Mouse (Mus musculus) thymus, postnatal 0 days (tissue): ENCODE measurements around the gene Gne. TPM values are rescaled to one million over a fixed set of nuclear protein-coding genes. Genes with fewer than 3 reads are reported as not detected.
"Not testable (repeated sequence)": the region's sequence is repeated elsewhere in the genome, so short reads cannot be mapped to it uniquely, and the experiment has no call there.

Experiments used
- DNase-seq: peaks from one replicate; pipeline ENCODE4 v3.0.0-alpha.2; 2015; ENCODE audit warnings: low spot score
- polyA plus RNA-seq: library from polyadenylated mRNA; unstranded; fragments of >200 nt; fragmentation: Nextera tagmentation; extraction: Ambion mirVana; gene quantifications from 2 replicates; pipeline ENCODE4 v1.2.1, GENCODE M21; 2015

Gne gene
- polyA plus RNA-seq, 1 experiment from 2014 or later: 33.8 TPM

DNA sequence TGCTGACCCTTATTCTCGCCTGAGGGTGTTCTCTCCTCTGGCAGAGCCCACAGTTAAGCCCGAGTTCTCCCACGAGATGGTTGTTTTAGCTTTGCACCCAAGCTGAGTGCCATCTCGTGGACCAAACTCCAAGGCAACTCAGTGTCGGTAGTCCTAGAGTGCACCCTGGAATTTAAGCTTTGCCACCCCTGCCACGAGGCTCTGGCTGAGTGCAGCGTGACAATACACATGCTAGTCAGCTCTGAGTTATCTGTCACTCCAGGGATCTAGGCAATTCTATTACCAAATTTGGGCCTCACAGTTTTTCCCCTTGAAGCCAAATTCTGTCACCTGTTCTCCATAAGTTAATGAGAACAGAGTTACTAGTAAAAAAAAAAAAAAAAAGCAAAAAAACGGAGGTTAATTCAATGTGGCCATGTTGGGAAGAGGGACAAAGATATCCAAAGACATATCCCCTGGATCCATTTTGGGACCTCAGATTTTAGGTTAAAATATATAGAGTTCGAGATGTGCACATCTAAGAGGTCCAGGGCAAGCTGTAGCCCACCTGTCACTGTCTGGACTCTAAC is 11.0 kb downstream of the Gne start:
- no peak for DNase-seq

DNA sequence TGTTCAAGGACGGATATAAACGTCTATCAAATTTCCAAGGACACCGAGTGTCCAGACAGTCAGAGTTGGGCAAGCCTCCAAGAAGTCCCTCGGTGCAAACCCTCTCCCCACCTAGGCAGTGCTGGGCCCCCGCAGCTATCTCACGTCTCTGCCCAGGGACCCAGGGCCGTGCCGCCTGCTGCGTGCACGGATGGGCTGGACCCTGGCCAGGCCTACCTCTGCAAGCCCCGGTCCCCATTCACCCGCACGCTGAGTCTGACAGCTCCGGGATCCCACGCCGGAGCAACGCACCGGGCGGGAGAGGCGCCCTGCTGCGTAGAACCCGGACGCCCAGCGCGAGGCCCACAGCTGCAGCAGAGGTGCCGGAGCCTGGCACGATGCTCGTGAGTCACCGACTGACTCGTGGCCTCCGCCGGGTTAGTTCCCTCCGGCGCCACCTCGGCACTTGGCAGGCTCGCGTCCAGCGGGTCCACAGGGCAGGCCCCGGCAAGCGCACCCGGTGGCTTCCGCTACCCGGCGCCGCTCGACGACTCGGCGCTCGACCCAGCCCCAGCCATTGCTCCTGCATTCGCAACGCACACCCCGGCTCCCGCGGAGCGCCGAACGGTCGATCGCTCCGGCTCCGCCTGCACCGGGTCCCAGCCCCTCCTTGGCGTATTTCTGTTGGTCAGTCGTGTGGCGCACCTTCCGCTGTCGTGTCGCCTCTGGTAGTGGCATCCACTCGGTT is 11.7 kb downstream of the Gne start:
- peak; percentile 89 for DNase-seq

DNA sequence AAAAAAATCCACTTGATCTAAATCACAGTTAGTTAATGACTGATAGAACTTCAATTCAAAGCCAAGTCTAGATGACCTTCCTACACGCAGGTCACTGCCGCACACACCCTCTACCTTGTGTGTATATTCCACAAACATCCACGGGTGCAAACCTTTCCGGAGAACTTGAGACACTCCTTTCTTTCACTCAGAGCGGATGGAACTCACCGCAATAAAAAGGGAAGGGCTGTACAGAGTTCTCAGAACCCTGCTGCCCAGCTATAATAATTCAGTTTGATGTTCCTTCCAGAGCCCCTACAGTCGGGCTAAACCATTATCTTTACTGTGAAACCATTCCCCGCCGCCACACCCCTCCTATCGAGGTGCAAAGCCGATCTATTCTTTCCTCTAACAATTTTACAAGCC is 12.2 kb downstream of the Gne start:
- DNase-seq: peak; percentile 16

GRCm38 (mm10) chr4:44070641-44071040 is 13.3 kb downstream of the Gne start:
- no peak for DNase-seq

- no peak for DNase-seq
Observed at GRCm38 (mm10) chr4:44069411-44069810, 14.6 kb downstream of the Gne start.

DNA sequence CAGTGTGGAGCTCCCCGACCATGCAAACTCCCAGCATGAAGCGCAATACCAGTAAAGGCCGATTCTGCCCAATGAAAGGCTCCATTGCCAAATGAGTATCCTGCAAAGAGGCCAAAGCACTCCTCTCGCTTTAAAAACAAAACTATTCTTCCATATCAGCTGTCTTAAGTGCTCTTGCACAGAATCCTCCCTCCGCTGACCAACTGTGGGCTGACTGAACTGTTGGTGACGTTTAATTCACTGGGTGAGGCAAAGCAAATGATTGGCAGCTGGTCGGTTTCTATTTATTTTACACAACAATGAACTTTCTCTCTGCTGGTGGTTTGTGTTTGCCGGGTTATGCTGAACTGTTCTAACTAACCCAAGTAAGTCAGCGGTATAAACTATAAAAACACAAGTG is 15.2 kb downstream of the Gne start:
- DNase-seq: no peak

DNA sequence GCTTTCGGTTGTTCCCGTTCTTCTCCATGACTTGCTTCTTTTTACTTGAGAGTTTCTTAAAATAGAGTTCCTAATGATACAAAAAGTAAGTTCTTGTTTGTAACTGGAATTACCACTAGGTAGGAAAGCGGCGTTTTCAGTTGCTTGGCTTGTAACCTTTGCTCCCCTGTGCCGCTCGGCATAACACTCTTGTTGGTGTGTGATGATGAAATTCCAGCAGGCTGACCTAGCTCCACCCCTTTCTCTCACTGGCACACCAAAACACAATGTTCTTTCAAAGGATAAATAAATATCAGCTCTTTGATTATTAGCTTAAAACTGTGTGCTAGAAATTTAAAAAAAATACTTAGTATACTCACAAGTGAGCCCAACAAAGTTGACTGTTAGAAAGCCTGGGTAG is 17.1 kb downstream of the Gne start:
- no peak for DNase-seq

- peak; percentile 93 for DNase-seq
Observed at GRCm38 (mm10) chr4:44065355-44066025, 18.5 kb downstream of the Gne start.

DNA sequence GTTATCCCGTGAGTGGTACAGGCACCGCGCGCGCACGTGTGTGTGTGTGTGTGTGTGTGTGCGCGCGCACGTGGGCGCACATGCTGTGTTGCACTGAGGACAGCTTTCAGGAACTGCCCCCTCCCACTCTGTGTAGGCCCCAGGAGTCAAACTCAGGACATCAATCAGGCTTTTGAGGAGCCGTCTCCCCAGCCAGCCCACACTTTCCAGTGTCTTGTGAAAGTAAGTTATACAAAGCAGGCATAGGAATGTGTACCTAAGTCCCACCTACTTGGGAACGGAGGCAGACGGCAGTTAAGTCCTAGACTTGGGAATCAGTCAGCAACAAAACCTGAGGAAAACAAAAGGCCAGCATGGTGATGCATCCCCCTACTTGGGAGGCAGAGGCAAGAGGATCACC is 21.2 kb downstream of the Gne start:
- no peak for DNase-seq

DNA sequence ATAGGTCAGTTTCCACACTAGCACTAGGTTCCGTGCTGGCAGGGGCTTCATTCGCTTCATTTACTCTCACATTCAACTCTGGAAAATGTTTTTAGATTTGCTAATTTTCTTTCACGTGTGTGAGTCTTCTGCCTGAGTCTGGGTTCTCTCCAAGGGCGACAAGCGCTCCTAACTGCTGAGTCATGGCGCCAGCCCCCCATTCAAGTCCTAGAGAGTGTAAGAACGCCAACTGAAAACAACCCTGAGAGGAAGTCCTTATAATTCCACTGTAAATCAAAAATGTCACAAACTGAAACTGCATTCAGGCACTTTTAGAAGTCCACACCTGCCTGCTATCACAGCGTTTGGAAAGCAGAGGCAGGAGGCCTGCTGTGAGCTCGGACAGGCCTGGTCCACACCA is 21.9 kb downstream of the Gne start:
- DNase-seq: peak; percentile 25

GRCm38 (mm10) chr4:44059674-44060073 is 24.3 kb downstream of the Gne start:
- DNase-seq: peak; percentile 48

GRCm38 (mm10) chr4:44049812-44050211 is 34.2 kb downstream of the Gne start:
- no peak for DNase-seq

GRCm38 (mm10) chr4:44046066-44046465 is 37.9 kb downstream of the Gne start:
- no peak for DNase-seq

DNA sequence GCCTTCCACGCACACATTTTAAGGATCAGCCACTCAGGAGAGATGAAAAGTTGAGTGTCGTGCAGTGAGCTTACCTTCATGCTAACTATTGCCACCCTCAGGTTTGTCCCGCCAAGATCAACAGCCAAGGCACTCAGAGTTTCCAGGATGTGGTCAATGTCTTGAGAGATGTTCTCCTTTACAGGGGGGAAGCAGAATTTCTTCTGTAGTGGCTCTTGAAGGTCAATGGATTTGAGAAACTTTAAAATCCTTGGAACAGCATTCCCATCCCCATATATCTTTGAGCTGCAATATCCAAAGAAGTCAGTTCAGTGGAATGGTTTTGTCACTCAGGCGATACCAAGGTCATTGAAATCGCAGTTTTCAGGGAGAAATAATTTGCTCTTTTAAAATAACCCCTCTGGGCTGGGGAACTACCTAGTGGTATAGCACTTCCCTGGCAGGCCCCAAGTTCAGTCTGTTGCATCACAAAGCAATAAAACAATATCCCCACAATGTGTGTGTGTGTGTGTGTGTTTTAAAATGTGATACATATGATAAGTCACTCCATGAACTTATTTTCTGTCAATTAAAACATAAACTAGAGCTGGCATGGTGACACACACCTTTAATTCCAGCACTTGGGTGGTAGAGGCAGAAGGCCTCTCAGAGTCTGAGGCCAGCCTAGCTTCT is 39.2 kb downstream of the Gne start:
- peak; percentile 26 for DNase-seq

- DNase-seq: not testable (repeated sequence)
Observed at GRCm38 (mm10) chr4:44043182-44043581, 40.8 kb downstream of the Gne start.

GRCm38 (mm10) chr4:44042429-44042828 is 41.5 kb downstream of the Gne start:
- DNase-seq: no peak

DNA sequence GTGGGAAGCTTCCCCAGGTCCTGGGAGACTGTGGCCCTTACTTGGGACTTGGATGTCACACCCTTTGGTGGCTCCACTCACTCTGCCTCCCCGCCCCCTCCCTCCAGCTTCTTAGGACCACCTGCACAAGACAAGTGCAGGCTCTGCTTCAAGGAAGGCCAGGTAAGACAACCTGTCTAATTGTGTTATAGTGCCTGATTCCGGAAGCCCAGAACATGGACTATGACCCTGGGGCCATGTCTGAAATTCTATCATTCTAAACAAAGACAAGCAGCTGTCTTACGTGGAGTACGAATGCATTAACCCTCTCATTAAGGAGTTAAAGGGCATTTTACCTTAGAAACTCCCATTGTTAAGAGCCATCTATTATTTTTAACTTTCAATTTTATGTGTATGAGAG is 43.2 kb downstream of the Gne start:
- DNase-seq: no peak

- no peak for DNase-seq
Observed at GRCm38 (mm10) chr4:44036455-44036854, 47.5 kb downstream of the Gne start.

DNA sequence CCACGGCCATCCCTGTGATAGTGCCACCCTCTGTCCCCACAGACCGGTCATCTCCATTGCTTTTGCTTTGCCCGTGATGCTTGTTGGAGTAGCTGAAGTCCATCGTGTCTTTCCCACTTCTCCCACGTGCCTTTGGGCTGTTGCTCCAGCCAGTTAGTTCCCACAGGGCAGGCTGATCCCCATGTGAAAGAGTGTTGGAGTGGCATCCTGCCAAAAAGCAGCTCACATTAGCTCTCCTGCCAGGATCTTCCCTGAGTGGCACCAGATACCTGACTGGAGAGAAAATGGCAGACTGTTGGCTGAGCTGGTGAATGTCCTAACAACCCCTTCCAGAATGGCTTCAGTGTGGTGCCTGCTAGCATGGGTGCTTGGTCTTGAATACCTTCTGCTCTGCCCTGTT is 52.5 kb downstream of the Gne start:
- DNase-seq: no peak

DNA sequence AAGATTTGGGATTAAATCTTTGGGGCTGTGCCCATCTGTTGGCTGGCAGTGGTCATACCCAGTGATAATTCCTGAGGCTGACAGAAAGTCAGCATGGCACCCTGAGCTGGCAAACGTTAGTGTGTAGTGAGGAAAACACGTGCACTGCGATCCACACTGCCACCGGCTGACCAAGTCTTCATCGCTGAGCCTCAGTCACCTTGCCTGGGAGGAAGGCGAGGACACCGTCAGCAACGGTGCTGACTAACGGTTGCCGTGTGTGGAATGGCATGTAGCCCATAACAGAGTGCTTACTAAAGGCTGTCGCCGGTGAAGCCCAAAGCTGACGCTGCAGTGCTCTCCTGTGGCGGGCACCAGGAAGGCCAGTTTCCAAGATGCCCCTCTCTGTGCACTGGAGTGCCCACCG is 54.3 kb downstream of the Gne start:
- DNase-seq: no peak

DNA sequence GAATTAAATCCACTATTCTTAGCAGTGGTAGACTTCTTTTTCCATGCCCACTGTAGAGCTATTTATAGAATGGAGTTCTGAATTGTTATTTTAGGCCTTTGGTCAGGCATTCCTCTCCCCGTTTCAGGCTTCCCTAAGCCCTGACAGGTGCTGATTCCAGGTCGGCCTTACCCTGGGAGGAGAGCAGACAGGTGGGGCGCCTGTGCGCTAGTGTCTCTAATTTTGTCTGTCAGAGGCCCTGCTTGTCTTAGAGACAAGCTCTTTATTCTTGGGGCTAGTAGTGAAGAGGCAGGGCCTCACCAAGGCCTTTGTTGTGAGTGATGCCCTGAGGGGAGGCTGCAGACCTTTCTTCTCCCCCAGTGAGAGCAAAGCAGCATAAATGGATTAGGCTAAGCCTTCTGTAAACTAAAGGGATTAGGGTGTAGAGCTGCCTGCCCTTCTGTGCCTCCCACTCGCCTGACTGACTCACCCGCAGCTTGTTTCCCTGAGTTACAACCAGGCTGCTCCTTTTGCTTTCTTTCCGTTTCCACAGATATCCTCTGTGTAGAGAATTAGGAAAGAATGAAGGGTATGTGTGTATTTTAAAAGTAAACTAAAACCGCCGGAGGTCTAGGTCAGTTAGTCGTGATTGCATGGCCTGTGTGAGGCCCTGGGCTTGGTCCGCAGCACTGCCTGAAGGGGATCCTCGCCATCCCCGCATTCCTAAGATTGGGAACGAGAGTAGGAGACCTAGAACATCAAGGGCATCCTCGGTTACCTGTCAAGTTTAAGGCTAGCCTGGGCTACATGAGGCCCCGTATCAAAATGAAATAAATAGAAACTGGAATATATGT is 55.5 kb downstream of the Gne start:
- no peak for DNase-seq
